Mouse (Mus musculus) cortical plate, adult 2 months (tissue): Measurements from ENCODE around the gene Scn1a.

Source experiments
- CTCF ChIP-seq: fragments of 200-500 bp; IDR thresholded peaks from 2 replicates; pipeline ENCODE4 v1.5.1; 2011; ENCODE audit warnings: mild to moderate bottlenecking, control low read depth, low read length; ENCODE audit not compliant: insufficient read depth; ENCODE audit errors: extremely low read depth
- POLR2A ChIP-seq: fragments of 200-500 bp; IDR thresholded peaks from 2 replicates; pipeline ENCODE4 v1.6.1; 2011; ENCODE audit warnings: mild to moderate bottlenecking, low read length, control low read depth; ENCODE audit not compliant: insufficient read depth; ENCODE audit errors: extremely low read depth

GRCm38 (mm10) chr2:66436286-66436685, 4.4 kb downstream of the Scn1a start:
- TF ChIP-seq POLR2A (no peak), CTCF (no peak)
